Mouse (Mus musculus) lung, postnatal 0 days (tissue): ENCODE data around the gene Cnih3.

ENCODE experiments used
- CTCF ChIP-seq: IDR thresholded peaks from 2 replicates; pipeline ENCODE4 v1.5.1; 2016; ENCODE audit warnings: antibody characterized with exemption, mild to moderate bottlenecking
- EP300 ChIP-seq: IDR thresholded peaks from 2 replicates; pipeline ENCODE4 v1.6.1; 2016; ENCODE audit warnings: antibody characterized with exemption, mild to moderate bottlenecking, control low read depth

DNA sequence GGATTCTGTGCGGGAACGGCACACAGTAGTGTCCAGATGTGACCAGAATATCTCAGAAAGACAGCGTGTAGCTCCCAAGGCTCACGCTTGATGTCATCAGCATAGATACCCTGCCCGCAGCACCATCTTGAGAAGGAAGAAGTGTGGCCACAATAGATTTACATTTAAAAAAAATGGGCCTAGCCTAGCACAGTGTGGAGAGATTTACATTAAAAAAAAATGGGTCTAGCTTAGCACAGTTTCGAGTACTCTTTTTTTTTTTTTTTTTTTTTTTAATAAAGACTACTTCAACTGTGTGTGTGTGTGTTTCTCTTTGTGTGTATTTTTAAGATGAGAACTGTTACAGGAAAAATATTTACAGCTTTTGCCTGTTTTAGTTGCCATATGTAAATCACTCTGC lies 13.3 kb upstream of the Cnih3 start:
- TF ChIP-seq CTCF: no peak
- TF ChIP-seq EP300: no peak
